Mouse (Mus musculus) c-Kit-positive CD71-positive TER-119-positive erythroid progenitor cells, embryonic 14.5 days (primary cell): Measurements from ENCODE around the gene Fam25c.
"Not testable (repeated sequence)": the region's sequence is repeated elsewhere in the genome, so short reads cannot be mapped to it uniquely, and the experiment has no call there.

Experiments
- DNase-seq: peaks from one replicate; pipeline ENCODE4 v3.0.0-alpha.2; 2013; ENCODE audit warnings: low spot score

The Fam25c gene

GRCm38 (mm10) chr14:34355301-34355700 is at the start of gene Fam25c:
TSS of gene Fam25c (minus strand) at chr14:34355433.
- no peak for DNase-seq

- DNase-seq: no peak
Measured at GRCm38 (mm10) chr14:34403424-34403823, 48.2 kb upstream of the Fam25c start.

- DNase-seq: no peak
Measured at GRCm38 (mm10) chr14:34402871-34403270, 47.6 kb upstream of the Fam25c start.

GRCm38 (mm10) chr14:34401135-34401534 is 45.9 kb upstream of the Fam25c start:
- DNase-seq: peak; percentile 62

GRCm38 (mm10) chr14:34400021-34400420 is 44.8 kb upstream of the Fam25c start:
- DNase-seq: no peak

GRCm38 (mm10) chr14:34399301-34399700 is 44.1 kb upstream of the Fam25c start:
- DNase-seq: no peak

GRCm38 (mm10) chr14:34398901-34399300 is 43.7 kb upstream of the Fam25c start:
- no peak for DNase-seq

- DNase-seq: no peak
Measured at GRCm38 (mm10) chr14:34397871-34398270, 42.6 kb upstream of the Fam25c start.

- no peak for DNase-seq
Measured at GRCm38 (mm10) chr14:34393295-34393694, 38.1 kb upstream of the Fam25c start.

GRCm38 (mm10) chr14:34382921-34383704 is 27.9 kb upstream of the Fam25c start:
- DNase-seq: no peak

GRCm38 (mm10) chr14:34378560-34379331 is 23.5 kb upstream of the Fam25c start:
- DNase-seq: no peak

- DNase-seq: no peak
Measured at GRCm38 (mm10) chr14:34377121-34377520, 21.9 kb upstream of the Fam25c start.

- no peak for DNase-seq
Measured at GRCm38 (mm10) chr14:34375941-34376340, 20.7 kb upstream of the Fam25c start.

GRCm38 (mm10) chr14:34375415-34375904 is 20.2 kb upstream of the Fam25c start, which contains the start of gene Mmrn2:
TSS of gene Mmrn2 (plus strand) at chr14:34375465.
- no peak for DNase-seq

- DNase-seq: no peak
Measured at GRCm38 (mm10) chr14:34374577-34374976, 19.3 kb upstream of the Fam25c start, which contains the start of gene Sncg. TSS of gene Sncg (minus strand) at chr14:34374789.

GRCm38 (mm10) chr14:34373581-34373980 is 18.3 kb upstream of the Fam25c start:
- no peak for DNase-seq

- no peak for DNase-seq
Measured at GRCm38 (mm10) chr14:34372646-34373045, 17.4 kb upstream of the Fam25c start.

- no peak for DNase-seq
Measured at GRCm38 (mm10) chr14:34371763-34372162, 16.5 kb upstream of the Fam25c start.

- no peak for DNase-seq
Measured at GRCm38 (mm10) chr14:34370921-34371320, 15.7 kb upstream of the Fam25c start.

- DNase-seq: no peak
Measured at GRCm38 (mm10) chr14:34370203-34370602, 15.0 kb upstream of the Fam25c start.

- no peak for DNase-seq
Measured at GRCm38 (mm10) chr14:34365147-34365507, 9.9 kb upstream of the Fam25c start.

GRCm38 (mm10) chr14:34364254-34365146 is 9.3 kb upstream of the Fam25c start:
- DNase-seq: not testable (repeated sequence)
